Mouse (Mus musculus) MEL (cell line): ENCODE measurements at regions not wholly inside any gene's neighbourhood (a gene's known extent, or its start where the extent isn't known, plus 50 kb on each side); places are given as distances from the start of the nearest gene placed in this dataset.

Experiments used
- DNase-seq: peaks from one replicate; pipeline ENCODE4 v3.0.0; 2011; ENCODE audit warnings: low read depth, low spot score
- H3K27ac ChIP-seq: 2 replicates; pipeline ENCODE4 v1.5.1; 2012; ENCODE audit warnings: low read depth, mild to moderate bottlenecking, control low read depth, low read length, moderate library complexity; ENCODE audit not compliant: control insufficient read depth
- H3K27me3 ChIP-seq, 2 experiments: fragments of 150-350 bp in 1 of 2; sonication (generic) in 1 of 2; 2 replicates each; pipeline ENCODE4 v1.6.1; 2012; ENCODE audit warnings: low read length in 2 of 2, mild to moderate bottlenecking in 2 of 2, improper control_type of control experiment in 1 of 2, moderate library complexity in 1 of 2; ENCODE audit not compliant: insufficient read depth in 2 of 2, control insufficient read depth in 1 of 2
- H3K36me3 ChIP-seq, 2 experiments: 2 replicates each; pipeline ENCODE4 v1.6.1; 2012 to 2014; ENCODE audit warnings: low read length in 2 of 2, improper control_type of control experiment in 1 of 2, inconsistent platforms in 1 of 2, mild to moderate bottlenecking in 1 of 2; ENCODE audit not compliant: insufficient read depth in 2 of 2, control insufficient read depth in 1 of 2
- H3K4me1 ChIP-seq, 2 experiments: fragments of 150-350 bp in 1 of 2; sonication (generic) in 1 of 2; 2 replicates each; pipeline ENCODE4 v1.6.1; 2012; ENCODE audit warnings: low read length in 2 of 2, improper control_type of control experiment in 1 of 2, mild to moderate bottlenecking in 1 of 2; ENCODE audit not compliant: insufficient read depth in 2 of 2, control insufficient read depth in 1 of 2
- H3K4me3 ChIP-seq, 2 experiments: fragments of 150-350 bp in 1 of 2; sonication (generic) in 1 of 2; 2 replicates each; pipeline ENCODE4 v1.5.1; 2012; ENCODE audit warnings: low read depth in 2 of 2, low read length in 2 of 2, mild to moderate bottlenecking in 2 of 2, moderate library complexity in 2 of 2, control low read depth in 1 of 2, improper control_type of control experiment in 1 of 2; ENCODE audit not compliant: control insufficient read depth in 1 of 2, insufficient read depth in 1 of 2
- H3K79me2 ChIP-seq: 2 replicates; pipeline ENCODE4 v1.6.1; 2012; ENCODE audit warnings: mild to moderate bottlenecking, low read length, moderate library complexity; ENCODE audit not compliant: control insufficient read depth, poor library complexity, insufficient read depth
- H3K9ac ChIP-seq: 2 replicates; pipeline ENCODE4 v1.6.1; 2012; ENCODE audit warnings: low read depth, mild to moderate bottlenecking, control low read depth, low read length, moderate library complexity; ENCODE audit not compliant: control insufficient read depth, poor library complexity, severe bottlenecking
- H3K9me3 ChIP-seq: fragments of 150-350 bp; sonication (generic); replicated peaks from 2 replicates; pipeline ENCODE4 v1.6.1; 2012; ENCODE audit warnings: mild to moderate bottlenecking, low read length, improper control_type of control experiment, moderate library complexity; ENCODE audit not compliant: insufficient read depth
- CHD2 ChIP-seq: IDR thresholded peaks from 2 replicates; pipeline ENCODE4 v1.6.1; 2011; ENCODE audit warnings: low read length, improper control_type of control experiment
- CTCF ChIP-seq, 3 experiments: IDR thresholded peaks in 2 of 3; conservative IDR thresholded peaks in 1 of 3; 2 replicates each; pipeline ENCODE4 v1.5.1; 2011 to 2012; ENCODE audit warnings: low read length in 3 of 3, low read depth in 2 of 3, mild to moderate bottlenecking in 2 of 3, improper control_type of control experiment in 1 of 3, inconsistent platforms in 1 of 3, mixed read lengths in 1 of 3, moderate library complexity in 1 of 3; ENCODE audit not compliant: control insufficient read depth in 1 of 3, insufficient read depth in 1 of 3, poor library complexity in 1 of 3, severe bottlenecking in 1 of 3
- ELF1 ChIP-seq: IDR thresholded peaks from 2 replicates; pipeline ENCODE4 v1.6.1; 2014; ENCODE audit warnings: low read depth, mild to moderate bottlenecking, inconsistent platforms, low read length, improper control_type of control experiment, moderate library complexity
- EP300 ChIP-seq, 2 experiments: IDR thresholded peaks; 2 replicates each; pipeline ENCODE4 v1.6.1; 2011; ENCODE audit warnings: improper control_type of control experiment in 2 of 2, low read length in 2 of 2, low read depth in 1 of 2, mild to moderate bottlenecking in 1 of 2
- ETS1 ChIP-seq: IDR thresholded peaks from 2 replicates; pipeline ENCODE4 v1.6.1; 2012; ENCODE audit warnings: low read depth, mild to moderate bottlenecking, inconsistent platforms, low read length, improper control_type of control experiment, moderate library complexity
- GATA1 ChIP-seq: IDR thresholded peaks from 2 replicates; pipeline ENCODE4 v1.6.1; 2011; ENCODE audit warnings: low read depth, low read length, improper control_type of control experiment
- JUND ChIP-seq: IDR thresholded peaks from 2 replicates; pipeline ENCODE4 v1.6.1; 2011; ENCODE audit warnings: low read depth, mild to moderate bottlenecking, improper control_type of control experiment, low read length
- MAFK ChIP-seq: IDR thresholded peaks from 2 replicates; pipeline ENCODE4 v1.6.1; 2011; ENCODE audit warnings: low read depth, mild to moderate bottlenecking, low read length, improper control_type of control experiment, borderline replicate concordance
- MAX ChIP-seq: IDR thresholded peaks from 2 replicates; pipeline ENCODE4 v1.6.1; 2011; ENCODE audit warnings: low read length, improper control_type of control experiment
- MEF2A ChIP-seq: IDR thresholded peaks from 2 replicates; pipeline ENCODE4 v1.6.1; 2014; ENCODE audit warnings: low read depth, mild to moderate bottlenecking, inconsistent platforms, low read length, improper control_type of control experiment; ENCODE audit not compliant: poor library complexity, insufficient replicate concordance, severe bottlenecking; ENCODE audit errors: extremely low read depth
- MYB ChIP-seq: IDR thresholded peaks from 2 replicates; pipeline ENCODE4 v1.6.1; 2011; ENCODE audit warnings: mild to moderate bottlenecking, low read depth, low read length, improper control_type of control experiment
- MYC ChIP-seq: IDR thresholded peaks from 2 replicates; pipeline ENCODE4 v1.6.1; 2011; ENCODE audit warnings: low read depth, mild to moderate bottlenecking, low read length, improper control_type of control experiment, moderate library complexity
- NRF1 ChIP-seq: IDR thresholded peaks from 2 replicates; pipeline ENCODE4 v1.6.1; 2014; ENCODE audit warnings: low read depth, mild to moderate bottlenecking, inconsistent platforms, low read length, improper control_type of control experiment, moderate library complexity; ENCODE audit not compliant: poor library complexity, insufficient read depth, severe bottlenecking
- POLR2A ChIP-seq, 2 experiments: IDR thresholded peaks; 2 replicates each; pipeline ENCODE4 v1.6.1; 2011 to 2012; ENCODE audit warnings: low read length in 2 of 2, mild to moderate bottlenecking in 2 of 2, control low read depth in 1 of 2, improper control_type of control experiment in 1 of 2, low read depth in 1 of 2, moderate library complexity in 1 of 2; ENCODE audit not compliant: control insufficient read depth in 1 of 2, insufficient read depth in 1 of 2, poor library complexity in 1 of 2
- POLR2AphosphoS5 ChIP-seq: IDR thresholded peaks from 2 replicates; pipeline ENCODE4 v1.6.1; 2012; ENCODE audit warnings: low read depth, borderline replicate concordance, mild to moderate bottlenecking, inconsistent platforms, low read length, moderate library complexity, mixed read lengths
- RAD21 ChIP-seq: IDR thresholded peaks from 2 replicates; pipeline ENCODE4 v1.6.1; 2011; ENCODE audit warnings: mild to moderate bottlenecking, low read depth, low read length, improper control_type of control experiment
- RCOR1 ChIP-seq: IDR thresholded peaks from 2 replicates; pipeline ENCODE4 v1.6.1; 2012; ENCODE audit warnings: low read depth, mild to moderate bottlenecking, inconsistent platforms, low read length, improper control_type of control experiment
- SIN3A ChIP-seq: IDR thresholded peaks from 2 replicates; pipeline ENCODE4 v1.6.1; 2012; ENCODE audit warnings: low read length, improper control_type of control experiment, inconsistent platforms
- SMC3 ChIP-seq: IDR thresholded peaks from 2 replicates; pipeline ENCODE4 v1.6.1; 2011; ENCODE audit warnings: low read depth, low read length, improper control_type of control experiment
- TAL1 ChIP-seq: IDR thresholded peaks from 2 replicates; pipeline ENCODE4 v1.6.1; 2012; ENCODE audit warnings: mild to moderate bottlenecking, inconsistent platforms, low read length, moderate library complexity, mixed read lengths
- TBP ChIP-seq: IDR thresholded peaks from 2 replicates; pipeline ENCODE4 v1.8.0; 2011; ENCODE audit warnings: low read depth, low read length, improper control_type of control experiment
- TCF12 ChIP-seq: IDR thresholded peaks from 2 replicates; pipeline ENCODE4 v1.6.1; 2014; ENCODE audit warnings: low read depth, mild to moderate bottlenecking, inconsistent platforms, low read length, improper control_type of control experiment, moderate library complexity
- USF1 ChIP-seq: IDR thresholded peaks from 2 replicates; pipeline ENCODE4 v1.6.1; 2014; ENCODE audit warnings: low read depth, mild to moderate bottlenecking, inconsistent platforms, low read length, improper control_type of control experiment, moderate library complexity
- ZC3H11A ChIP-seq: IDR thresholded peaks from 2 replicates; pipeline ENCODE4 v1.6.1; 2012; ENCODE audit warnings: low read depth, mild to moderate bottlenecking, inconsistent platforms, low read length, improper control_type of control experiment
- ZKSCAN1 ChIP-seq: IDR thresholded peaks from 2 replicates; pipeline ENCODE4 v1.6.1; 2012; ENCODE audit warnings: low read depth, mild to moderate bottlenecking, inconsistent platforms, low read length, improper control_type of control experiment, moderate library complexity
- ZMIZ1 ChIP-seq: IDR thresholded peaks from 2 replicates; pipeline ENCODE4 v1.6.1; 2012; ENCODE audit warnings: low read depth, mild to moderate bottlenecking, inconsistent platforms, low read length, improper control_type of control experiment, moderate library complexity

GRCm38 (mm10) chr11:113037736-113038135 is 255.7 kb downstream of the Sox9 start:
- H3K9ac ChIP-seq: no peak overlapping the region
- no peaks in the 10 kb centered on the region for H3K4me1 ChIP-seq
- no peaks in the 10 kb centered on the region for H3K79me2 ChIP-seq
- no peaks in the 10 kb centered on the region for H3K27me3 ChIP-seq
- no peak overlapping the region for H3K27ac ChIP-seq
- TF ChIP-seq RCOR1 (no peak), POLR2A (IDR thresholded peaks at IDR 0.05; ENCODE audit: control insufficient read depth in 1 of 2, insufficient read depth in 1 of 2, low read depth in 1 of 2, low read length in 2 of 2, poor library complexity in 1 of 2) (no peak), USF1 (no peak), CTCF (IDR thresholded peaks at IDR 0.05 in 2 of 3, conservative IDR thresholded peaks at IDR 0.05 in 1 of 3; ENCODE audit: control insufficient read depth in 1 of 3, insufficient read depth in 1 of 3, low read depth in 2 of 3, low read length in 3 of 3, poor library complexity in 1 of 3, severe bottlenecking in 1 of 3) (no peak), TCF12 (no peak), SMC3 (no peak), ZC3H11A (no peak), ZKSCAN1 (no peak), MYB (no peak), JUND (no peak), MAFK (no peak), MYC (no peak), EP300 (IDR thresholded peaks at IDR 0.05; ENCODE audit: low read depth in 1 of 2, low read length in 2 of 2) (no peak), ELF1 (no peak), NRF1 (no peak), ETS1 (no peak), MAX (no peak)
- H3K9me3 ChIP-seq: no peaks in the 10 kb centered on the region
- no peaks in the 10 kb centered on the region for H3K36me3 ChIP-seq
- H3K4me3 ChIP-seq: no peak overlapping the region
- DNase-seq: no peak

- no peak overlapping the region for H3K9ac ChIP-seq
- H3K27ac ChIP-seq: no peak overlapping the region
- no peaks in the 10 kb centered on the region for H3K9me3 ChIP-seq
- no peak overlapping the region for H3K4me3 ChIP-seq
- H3K4me1 ChIP-seq: no peaks in the 10 kb centered on the region
- no peaks in the 10 kb centered on the region for H3K27me3 ChIP-seq
- no peaks in the 10 kb centered on the region for H3K36me3 ChIP-seq
- DNase-seq: no peak
- H3K79me2 ChIP-seq: no peaks in the 10 kb centered on the region
- no peak for TF ChIP-seq SMC3
- TF ChIP-seq POLR2A (IDR thresholded peaks at IDR 0.05; ENCODE audit: control insufficient read depth in 1 of 2, insufficient read depth in 1 of 2, low read depth in 1 of 2, low read length in 2 of 2, poor library complexity in 1 of 2): no peak
- TF ChIP-seq SIN3A: no peak
- no peak for TF ChIP-seq NRF1
- TF ChIP-seq RAD21: no peak
- no peak for TF ChIP-seq TAL1
- no peak for TF ChIP-seq CHD2
- TF ChIP-seq ELF1: no peak
- TF ChIP-seq ZMIZ1: no peak
- no peak for TF ChIP-seq MEF2A
- TF ChIP-seq TBP: no peak
- no peak for TF ChIP-seq ZC3H11A
- no peak for TF ChIP-seq POLR2AphosphoS5
- no peak for TF ChIP-seq GATA1
- TF ChIP-seq ZKSCAN1: no peak
- TF ChIP-seq EP300 (IDR thresholded peaks at IDR 0.05; ENCODE audit: low read depth in 1 of 2, low read length in 2 of 2): no peak
Observed at GRCm38 (mm10) chr11:113042710-113043109, 260.7 kb downstream of the Sox9 start.
